Mouse (Mus musculus): Measurements from ENCODE around the gene Ptcd1. TPM values are rescaled to one million over a fixed set of nuclear protein-coding genes. Genes with fewer than 3 reads are reported as not detected.

Ptcd1 gene
- polyA plus RNA-seq, 1 experiment from 2014 or later: 21.6 TPM

- 96% methylated on average over 9 of the region's 9 CpGs for WGBS
- no peak overlapping the region for H3K9ac ChIP-seq
- H3K9me3 ChIP-seq: no peaks in the 10 kb centered on the region
- H3K36me3 ChIP-seq: peaks cover 76% of the 10 kb centered on the region
- H3K4me3 ChIP-seq: no peak overlapping the region
- H3K4me1 ChIP-seq: no peaks in the 10 kb centered on the region
- no peak for ATAC-seq (ENCODE audit: insufficient number of reproducible peaks, insufficient read depth, low FRiP score, low TSS enrichment)
- no peak overlapping the region for H3K27ac ChIP-seq
- H3K27me3 ChIP-seq: no peaks in the 10 kb centered on the region
- H3K4me2 ChIP-seq (replicated peaks): no peak overlapping the region
Measured at GRCm38 (mm10) chr5:145126580-145126979, 40.3 kb downstream of the Ptcd1 start.

- H3K4me1 ChIP-seq: peaks cover 7% of the 10 kb centered on the region; the same call in 1 of the 2 replicates
- WGBS: 94% methylated on average over 19 of the region's 19 CpGs
- H3K4me2 ChIP-seq (replicated peaks): no peak overlapping the region
- ATAC-seq (ENCODE audit: insufficient number of reproducible peaks, insufficient read depth, low FRiP score, low TSS enrichment): no peak
- H3K4me3 ChIP-seq: no peak overlapping the region
- H3K27ac ChIP-seq: no peak overlapping the region
- H3K9me3 ChIP-seq: no peaks in the 10 kb centered on the region
- H3K36me3 ChIP-seq: peaks cover 47% of the 10 kb centered on the region
- H3K27me3 ChIP-seq: no peaks in the 10 kb centered on the region
- no peak overlapping the region for H3K9ac ChIP-seq
Measured at GRCm38 (mm10) chr5:145123396-145123795, 43.5 kb downstream of the Ptcd1 start.

GRCm38 (mm10) chr5:145120921-145121320, 46.0 kb downstream of the Ptcd1 start:
- no peaks in the 10 kb centered on the region for H3K27me3 ChIP-seq
- WGBS: 48% methylated on average over 7 of the region's 7 CpGs
- no peak for ATAC-seq (ENCODE audit: insufficient number of reproducible peaks, insufficient read depth, low FRiP score, low TSS enrichment)
- H3K4me1 ChIP-seq: peaks cover 7% of the 10 kb centered on the region; the same call in 1 of the 2 replicates
- no peak overlapping the region for H3K27ac ChIP-seq
- H3K4me3 ChIP-seq: no peak overlapping the region
- H3K9me3 ChIP-seq: no peaks in the 10 kb centered on the region
- no peak overlapping the region for H3K9ac ChIP-seq
- H3K36me3 ChIP-seq: peaks cover 25% of the 10 kb centered on the region
- no peak overlapping the region for H3K4me2 ChIP-seq (replicated peaks)

- Histone ChIP-seq H3K9me3 (no peaks in the 10 kb centered on the region), H3K4me1 (peaks cover 13% of the 10 kb centered on the region; the same call in 1 of the 2 replicates), H3K27me3 (peaks cover 6% of the 10 kb centered on the region; the same call in 1 of the 2 replicates), H3K4me2 (replicated peaks) (no peak overlapping the region), H3K9ac (no peak overlapping the region), H3K36me3 (peaks cover 15% of the 10 kb centered on the region), H3K27ac (no peak overlapping the region), H3K4me3 (no peak overlapping the region)
- WGBS: 88% methylated on average over 2 of the region's 2 CpGs
- no peak for ATAC-seq (ENCODE audit: insufficient number of reproducible peaks, insufficient read depth, low FRiP score, low TSS enrichment)
Measured at GRCm38 (mm10) chr5:145119385-145119784, 47.5 kb downstream of the Ptcd1 start.

- Histone ChIP-seq H3K4me3 (no peak overlapping the region), H3K9me3 (no peaks in the 10 kb centered on the region), H3K4me2 (replicated peaks) (no peak overlapping the region), H3K4me1 (peaks cover 19% of the 10 kb centered on the region; the same call in 1 of the 2 replicates), H3K9ac (no peak overlapping the region), H3K27me3 (peaks cover 6% of the 10 kb centered on the region; the same call in 1 of the 2 replicates), H3K27ac (no peak overlapping the region), H3K36me3 (peaks cover 5% of the 10 kb centered on the region)
- 87% methylated on average over 5 of the region's 5 CpGs for WGBS
- ATAC-seq (ENCODE audit: insufficient number of reproducible peaks, insufficient read depth, low FRiP score, low TSS enrichment): no peak
Measured at GRCm38 (mm10) chr5:145118461-145118860, 48.4 kb downstream of the Ptcd1 start.

GRCm38 (mm10) chr5:145118005-145118404, 48.9 kb downstream of the Ptcd1 start:
- H3K27me3 ChIP-seq: peaks cover 6% of the 10 kb centered on the region; the same call in 1 of the 2 replicates
- ATAC-seq (ENCODE audit: insufficient number of reproducible peaks, insufficient read depth, low FRiP score, low TSS enrichment): no peak
- WGBS: 50% methylated on average over 6 of the region's 6 CpGs
- no peak overlapping the region for H3K9ac ChIP-seq
- H3K4me1 ChIP-seq: peaks cover 19% of the 10 kb centered on the region; the same call in 1 of the 2 replicates
- H3K4me2 ChIP-seq (replicated peaks): no peak overlapping the region
- H3K9me3 ChIP-seq: no peaks in the 10 kb centered on the region
- peaks cover under 1% of the 10 kb centered on the region; the same call in 1 of the 2 replicates for H3K36me3 ChIP-seq
- no peak overlapping the region for H3K4me3 ChIP-seq
- H3K27ac ChIP-seq: no peak overlapping the region

- ATAC-seq (ENCODE audit: insufficient number of reproducible peaks, insufficient read depth, low FRiP score, low TSS enrichment): no peak
- 46% methylated on average over 10 of the region's 10 CpGs for WGBS
- Histone ChIP-seq H3K4me2 (replicated peaks) (no peak overlapping the region), H3K4me1 (peaks cover 19% of the 10 kb centered on the region; the same call in 1 of the 2 replicates), H3K9ac (no peak overlapping the region), H3K27me3 (peaks cover 6% of the 10 kb centered on the region; the same call in 1 of the 2 replicates), H3K27ac (no peak overlapping the region), H3K9me3 (no peaks in the 10 kb centered on the region), H3K4me3 (no peak overlapping the region), H3K36me3 (no peaks in the 10 kb centered on the region)
Measured at GRCm38 (mm10) chr5:145116916-145117315, 50.0 kb downstream of the Ptcd1 start.

- no peak for ATAC-seq (ENCODE audit: insufficient number of reproducible peaks, insufficient read depth, low FRiP score, low TSS enrichment)
- Histone ChIP-seq H3K36me3 (no peaks in the 10 kb centered on the region), H3K4me2 (replicated peaks) (no peak overlapping the region), H3K9me3 (no peaks in the 10 kb centered on the region), H3K4me3 (no peak overlapping the region), H3K9ac (no peak overlapping the region), H3K27me3 (peaks cover 6% of the 10 kb centered on the region; the same call in 1 of the 2 replicates), H3K27ac (no peak overlapping the region), H3K4me1 (peaks cover 19% of the 10 kb centered on the region; the same call in 1 of the 2 replicates)
- 45% methylated on average over 4 of the region's 4 CpGs for WGBS
Measured at GRCm38 (mm10) chr5:145116316-145116715, 50.6 kb downstream of the Ptcd1 start.

- H3K36me3 ChIP-seq: peaks cover 4% of the 10 kb centered on the region
- H3K4me1 ChIP-seq: peaks cover 16% of the 10 kb centered on the region; the same call in 1 of the 2 replicates
- H3K27ac ChIP-seq: no peak overlapping the region
- ATAC-seq (ENCODE audit: insufficient number of reproducible peaks, insufficient read depth, low FRiP score, low TSS enrichment): no peak
- no peaks in the 10 kb centered on the region for H3K9me3 ChIP-seq
- H3K27me3 ChIP-seq: peaks cover 6% of the 10 kb centered on the region; the same call in 1 of the 2 replicates
- H3K9ac ChIP-seq: no peak overlapping the region
- 94% methylated on average over 5 of the region's 5 CpGs for WGBS
- no peak overlapping the region for H3K4me3 ChIP-seq
- no peak overlapping the region for H3K4me2 ChIP-seq (replicated peaks)
Measured at GRCm38 (mm10) chr5:145115736-145116135, 51.2 kb downstream of the Ptcd1 start.

GRCm38 (mm10) chr5:145114606-145115473, 52.1 kb downstream of the Ptcd1 start:
- H3K4me3 ChIP-seq: peak overlapping the region; percentile 55
- H3K4me2 ChIP-seq (replicated peaks): peak overlapping the region; percentile 81
- H3K27ac ChIP-seq: no peak overlapping the region
- no peak for ATAC-seq (ENCODE audit: insufficient number of reproducible peaks, insufficient read depth, low FRiP score, low TSS enrichment)
- no peaks in the 10 kb centered on the region for H3K9me3 ChIP-seq
- H3K36me3 ChIP-seq: peaks cover 13% of the 10 kb centered on the region
- WGBS: 22% methylated on average over 33 of the region's 40 CpGs
- peak overlapping the region; percentile 62 for H3K9ac ChIP-seq
- H3K27me3 ChIP-seq: peaks cover 6% of the 10 kb centered on the region; the same call in 1 of the 2 replicates
- H3K4me1 ChIP-seq: 0 out of 2 replicates have a peak, but pooled peaks cover 11% of the 10 kb centered on the region

- H3K4me1 ChIP-seq: 0 out of 2 replicates have a peak, but pooled peaks cover 11% of the 10 kb centered on the region
- peak within 1 kb of the TSS; percentile 55 for H3K4me3 ChIP-seq
- H3K4me2 ChIP-seq (replicated peaks): peak within 1 kb of the TSS; percentile 81
- H3K36me3 ChIP-seq: peaks cover 20% of the 10 kb centered on the region
- under 1% methylated on average over 45 of the region's 53 CpGs for WGBS
- H3K27ac ChIP-seq: no peak within 1 kb of the TSS
- H3K9ac ChIP-seq: peak within 1 kb of the TSS; percentile 62
- ATAC-seq (ENCODE audit: insufficient number of reproducible peaks, insufficient read depth, low FRiP score, low TSS enrichment): 0 out of 2 replicates have a peak, but pooled peaks have one; percentile 55
- peaks cover 6% of the 10 kb centered on the region; the same call in 1 of the 2 replicates for H3K27me3 ChIP-seq
- H3K9me3 ChIP-seq: no peaks in the 10 kb centered on the region
Measured at GRCm38 (mm10) chr5:145114071-145114605, 52.8 kb downstream of the Ptcd1 start, which contains the start of gene Arpc1b. Gene Arpc1b, plus strand, starts transcription at chr5:145114215.
